Comparison of ENCODE assay signal across 8 mouse cellular contexts in the genomic region with DNA sequence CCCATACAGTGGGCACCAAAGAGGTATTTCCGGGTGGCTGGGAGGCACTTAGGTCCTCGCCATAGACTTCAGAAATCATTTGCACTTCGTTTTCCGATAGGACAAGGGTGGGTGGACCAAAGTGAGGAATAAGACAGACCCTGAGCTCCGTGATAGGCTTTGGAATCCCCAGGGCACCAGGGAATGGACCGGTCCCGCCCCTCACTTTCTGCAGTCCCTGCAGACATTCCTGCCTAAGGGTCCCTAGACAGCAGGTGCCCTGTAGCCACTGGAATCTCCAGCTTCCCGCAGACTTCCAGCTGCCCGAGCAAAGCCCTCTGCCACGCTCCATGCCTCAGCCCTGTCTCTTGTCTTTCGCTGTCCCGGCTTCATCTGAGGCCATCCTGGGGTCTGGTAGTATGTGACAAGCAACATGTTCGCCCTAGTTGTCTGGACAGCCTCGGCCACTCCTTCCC.
DNase-seq lines count a peak whose midpoint lies in the region; ATAC-seq and TF ChIP-seq lines count a peak whose summit lies in the region.

No protein-coding gene starts in this region.

- peak overlapping the region; percentile 36; the same call in 1 of the 2 replicates for H3K27ac ChIP-seq in heart, embryonic 10.5 days
- H3K27ac ChIP-seq in CH12.LX (ENCODE audit: insufficient read depth, low read depth), result no peak overlapping the region
- H3K27ac ChIP-seq in forebrain, embryonic 15.5 days (replicated peaks), result no peak overlapping the region
- H3K27ac ChIP-seq in liver, postnatal 0 days (ENCODE audit: low read depth), result no peak overlapping the region

- H3K36me3 ChIP-seq in heart, embryonic 10.5 days, result peaks cover 5% of the 10 kb centered on the region
- peaks cover 0 to 6% of the 10 kb centered on the region in 2 experiments for H3K36me3 ChIP-seq in CH12.LX (replicated peaks in 1 of 2; ENCODE audit: control insufficient read depth in 1 of 2, insufficient read depth in 1 of 2, low read length in 1 of 2)
- no peaks in the 10 kb centered on the region for H3K36me3 ChIP-seq in forebrain, embryonic 15.5 days
- no peaks in the 10 kb centered on the region; the same call in 1 of the 2 replicates for H3K36me3 ChIP-seq in liver, postnatal 0 days (replicated peaks; ENCODE audit: insufficient read depth, low read length)

- no peak for TF ChIP-seq EP300 in CH12.LX (IDR thresholded peaks at IDR 0.05; ENCODE audit: low read length)
- TF ChIP-seq EP300 in liver, postnatal 0 days (IDR thresholded peaks at IDR 0.05; ENCODE audit: low read depth), result no peak

- 6% methylated on average over 14 of the region's 14 CpGs for WGBS in heart, embryonic 10.5 days
- 5% methylated on average over 14 of the region's 14 CpGs for WGBS in forebrain, embryonic 15.5 days
- WGBS in liver, postnatal 0 days (ENCODE audit: insufficient replicate concordance), result 8% methylated on average over 14 of the region's 14 CpGs

- peak overlapping the region; percentile 54 for H3K4me3 ChIP-seq in heart, embryonic 10.5 days
- H3K4me3 ChIP-seq in CH12.LX (replicated peaks in 1 of 3; ENCODE audit: low read depth in 2 of 3, low read length in 2 of 3, poor library complexity in 1 of 3), result peak overlapping the region in 2 of 3 experiments; percentile 27 to 28
- H3K4me3 ChIP-seq in forebrain, embryonic 15.5 days, result peak overlapping the region; percentile 36
- no peak overlapping the region for H3K4me3 ChIP-seq in liver, postnatal 0 days (ENCODE audit: low read depth, low read length)

- H3K4me1 ChIP-seq in heart, embryonic 10.5 days, result peaks cover 12% of the 10 kb centered on the region; the same call in 1 of the 2 replicates
- H3K4me1 ChIP-seq in CH12.LX (ENCODE audit: control insufficient read depth in 1 of 2, insufficient read depth in 2 of 2), result peaks cover 6 to 24% of the 10 kb centered on the region in 2 experiments; a peak in 3 of 4 replicates
- peaks cover 7% of the 10 kb centered on the region for H3K4me1 ChIP-seq in forebrain, embryonic 15.5 days
- 0 out of 2 replicates have a peak, but pooled peaks cover 5% of the 10 kb centered on the region for H3K4me1 ChIP-seq in liver, postnatal 0 days (ENCODE audit: insufficient read depth)

- TF ChIP-seq CTCF in CH12.LX (conservative IDR thresholded peaks at IDR 0.05 in 1 of 2, IDR thresholded peaks at IDR 0.05 in 1 of 2; ENCODE audit: low read depth in 2 of 2, low read length in 2 of 2), result no peak
- no peak for TF ChIP-seq CTCF in liver, postnatal 0 days (IDR thresholded peaks at IDR 0.05; ENCODE audit: low read depth)

- in situ Hi-C loops in CH12.LX (cut with MboI; ENCODE audit: low pct_ligation_motif_present, low pct_unique_long_range_greater_than_20kb, low sequenced_read_pairs), result loop anchor here (10.0 kb wide), 1 partner anchor 137 kb away; no protein-coding TSS in a partner anchor

- H3K9ac ChIP-seq in CH12.LX (ENCODE audit: insufficient read depth, low read depth), result no peak overlapping the region
- H3K9ac ChIP-seq in forebrain, embryonic 15.5 days (replicated peaks), result peak overlapping the region; percentile 45
- H3K9ac ChIP-seq in liver, postnatal 0 days (replicated peaks), result no peak overlapping the region; the same call in 1 of the 2 replicates

- peak; percentile 69 for ATAC-seq in forebrain, embryonic 15.5 days (replicated peaks)
- ATAC-seq in liver, postnatal 0 days, result no peak

- no peak for TF ChIP-seq RAD21 in CH12.LX (IDR thresholded peaks at IDR 0.05; ENCODE audit: low read depth, low read length)

- H3K79me2 ChIP-seq in CH12.LX (replicated peaks; ENCODE audit: control insufficient read depth, extremely low read depth, insufficient read depth, poor library complexity, severe bottlenecking), result no peaks in the 10 kb centered on the region

- DNase-seq in heart, embryonic 10.5 days (ENCODE audit: low spot score), result no peak
- no peak for DNase-seq in heart, adult 8-10 months (ENCODE audit: low spot score)
- no peak for DNase-seq in CH12.LX (ENCODE audit: extremely low read depth)
- no peak for DNase-seq in liver, postnatal 0 days
- no peak for DNase-seq in urinary bladder, adult 2 months (ENCODE audit: low spot score)
- no peak for DNase-seq in adrenal gland, postnatal 10 days
- no peak for DNase-seq in right cerebral cortex, adult 18-20 months

- peak overlapping the region; percentile 72 for H3K4me2 ChIP-seq in CH12.LX (ENCODE audit: insufficient read depth, low read depth, poor library complexity, severe bottlenecking)
- peak overlapping the region; percentile 78 for H3K4me2 ChIP-seq in forebrain, embryonic 15.5 days (replicated peaks)
- H3K4me2 ChIP-seq in liver, postnatal 0 days (ENCODE audit: low read depth, low read length), result peak overlapping the region; percentile 68

- TF ChIP-seq POLR2A in CH12.LX (IDR thresholded peaks at IDR 0.05; ENCODE audit: low read depth, low read length), result no peak

- H3K27me3 ChIP-seq in heart, embryonic 10.5 days (ENCODE audit: insufficient read depth, poor library complexity, severe bottlenecking), result peaks cover 7% of the 10 kb centered on the region; the same call in 1 of the 2 replicates
- H3K27me3 ChIP-seq in CH12.LX (replicated peaks), result no peaks in the 10 kb centered on the region
- no peaks in the 10 kb centered on the region for H3K27me3 ChIP-seq in forebrain, embryonic 15.5 days
- H3K27me3 ChIP-seq in liver, postnatal 0 days (ENCODE audit: insufficient read depth, low read length), result no peaks in the 10 kb centered on the region

- H3K9me3 ChIP-seq in heart, embryonic 10.5 days, result no peaks in the 10 kb centered on the region
- peaks cover 16% of the 10 kb centered on the region for H3K9me3 ChIP-seq in CH12.LX (replicated peaks; ENCODE audit: low read length)
- no peaks in the 10 kb centered on the region for H3K9me3 ChIP-seq in forebrain, embryonic 15.5 days
- H3K9me3 ChIP-seq in liver, postnatal 0 days (ENCODE audit: low read length), result no peaks in the 10 kb centered on the region

- dilution Hi-C loops in CH12.LX (cut with MboI; ENCODE audit: extremely low pct_ligation_motif_present, extremely low pct_unique_long_range_greater_than_20kb, low sequenced_read_pairs), result no loop called here

TF ChIP-seq in CH12.LX, 34 proteins besides CTCF, POLR2A, EP300 and RAD21:
- TF ChIP-seq MXI1 (IDR thresholded peaks at IDR 0.05; ENCODE audit: low read depth, low read length) (no peak), MYC (IDR thresholded peaks at IDR 0.05; ENCODE audit: low read depth, low read length) (no peak), TBP (conservative IDR thresholded peaks at IDR 0.05; ENCODE audit: low read depth, low read length) (no peak), IRF4 (IDR thresholded peaks at IDR 0.05; ENCODE audit: low read depth, low read length) (no peak), USF2 (conservative IDR thresholded peaks at IDR 0.05; ENCODE audit: low read depth, low read length) (no peak), E2F4 (IDR thresholded peaks at IDR 0.05; ENCODE audit: insufficient replicate concordance, low read depth, low read length) (no peak), CHD1 (IDR thresholded peaks at IDR 0.05; ENCODE audit: low read depth, low read length) (no peak), UBTF (IDR thresholded peaks at IDR 0.05; ENCODE audit: low read depth, low read length) (no peak), KAT2A (IDR thresholded peaks at IDR 0.05; ENCODE audit: insufficient replicate concordance, low read length) (no peak), NRF1 (IDR thresholded peaks at IDR 0.05; ENCODE audit: low read depth, low read length) (no peak)
TF ChIP-seq in CH12.LX: peak in this region for 0.
